Mouse (Mus musculus) hindbrain, embryonic 16.5 days (tissue): ENCODE data around the gene Ptgir. TPM values are rescaled to one million over a fixed set of nuclear protein-coding genes. Genes with fewer than 3 reads are reported as not detected.
A peak's percentile ranks its signal among the peaks of the same experiment; 100 is the strongest.

Experiments
- ATAC-seq: fragments of 200-750 bp; cut with Nextera tagmentation; 2 replicates; pipeline ENCODE4 v1.8.0; 2017; ENCODE audit warnings: moderate TSS enrichment, moderate library complexity
- H3K27ac ChIP-seq: fragments of 300-500 bp; sonication (generic); 2 replicates; pipeline ENCODE4 v1.5.1; 2014; ENCODE audit warnings: low read depth, mild to moderate bottlenecking, control low read depth, low read length, moderate library complexity
- H3K27me3 ChIP-seq: fragments of 300-500 bp; sonication (generic); replicated peaks from 2 replicates; pipeline ENCODE4 v1.6.1; 2014; ENCODE audit warnings: low read length; ENCODE audit not compliant: control insufficient read depth, insufficient read depth
- H3K36me3 ChIP-seq: fragments of 300-500 bp; sonication (generic); 2 replicates; pipeline ENCODE4 v1.6.1; 2014; ENCODE audit warnings: mild to moderate bottlenecking, low read length, moderate library complexity, mixed read lengths; ENCODE audit not compliant: control insufficient read depth, insufficient read depth
- H3K4me1 ChIP-seq: fragments of 300-500 bp; sonication (generic); 2 replicates; pipeline ENCODE4 v1.6.1; 2014; ENCODE audit warnings: low read depth, low read length; ENCODE audit not compliant: control insufficient read depth, insufficient read depth
- H3K4me2 ChIP-seq: fragments of 300-500 bp; sonication (generic); 2 replicates; pipeline ENCODE4 v1.6.1; 2014; ENCODE audit warnings: mild to moderate bottlenecking, low read length, control low read depth, moderate library complexity
- H3K4me3 ChIP-seq: fragments of 300-500 bp; sonication (generic); 2 replicates; pipeline ENCODE4 v1.5.1; 2014; ENCODE audit warnings: mild to moderate bottlenecking, low read length, control low read depth, moderate library complexity
- H3K9ac ChIP-seq: fragments of 300-500 bp; sonication (generic); 2 replicates; pipeline ENCODE4 v1.6.1; 2014; ENCODE audit warnings: low read depth, mild to moderate bottlenecking, control low read depth, low read length, moderate library complexity
- H3K9me3 ChIP-seq: fragments of 300-500 bp; sonication (generic); 2 replicates; pipeline ENCODE4 v1.6.1; 2014; ENCODE audit warnings: mild to moderate bottlenecking, low read length, moderate library complexity; ENCODE audit not compliant: control insufficient read depth
- WGBS: fragments of 180-500 bp; shearing (Covaris S2); extraction: QIAGEN DNeasy Blood & Tissue Kit; methylation state at CpG from one replicate; pipeline ENCODE4 v1.1.7; 2014; 5-methylcytosine and 5-hydroxymethylcytosine counted together
- polyA plus RNA-seq: library from polyadenylated mRNA; unstranded; fragments of >200 nt; fragmentation: Nextera tagmentation; extraction: Ambion mirVana; gene quantifications from 2 replicates; pipeline ENCODE4 v1.2.1, GENCODE M21; 2015

Ptgir gene
- polyA plus RNA-seq, 1 experiment from 2014 or later: 0.14 TPM

- Histone ChIP-seq H3K4me1 (peaks cover 3% of the 10 kb centered on the region; the same call in 1 of the 2 replicates), H3K27ac (no peak overlapping the region), H3K27me3 (peaks cover 19% of the 10 kb centered on the region), H3K4me2 (no peak overlapping the region), H3K9me3 (peaks cover 10% of the 10 kb centered on the region), H3K4me3 (no peak overlapping the region), H3K9ac (no peak overlapping the region), H3K36me3 (peaks cover 20% of the 10 kb centered on the region)
- WGBS: 52% methylated on average over 4 of the region's 4 CpGs
- ATAC-seq: peak; percentile 28; the same call in 1 of the 2 replicates
Measured at GRCm38 (mm10) chr7:16884334-16884733, 22.0 kb upstream of the Ptgir start.

- Histone ChIP-seq H3K27me3 (peaks cover 19% of the 10 kb centered on the region), H3K9me3 (peaks cover 10% of the 10 kb centered on the region), H3K4me1 (no peaks in the 10 kb centered on the region), H3K9ac (no peak overlapping the region; the same call in 1 of the 2 replicates), H3K36me3 (peaks cover 20% of the 10 kb centered on the region), H3K4me2 (peak overlapping the region; percentile 39), H3K4me3 (peak overlapping the region; percentile 4), H3K27ac (no peak overlapping the region)
- whole genome bisulfite sequencing: 15% methylated on average over 57 of the region's 95 CpGs
- no peak for ATAC-seq
Measured at GRCm38 (mm10) chr7:16885271-16885776, 21.0 kb upstream of the Ptgir start.

GRCm38 (mm10) chr7:16885905-16886304 lies 20.4 kb upstream of the Ptgir start:
- Histone ChIP-seq H3K4me1 (peaks cover 2% of the 10 kb centered on the region; the same call in 1 of the 2 replicates), H3K27ac (no peak overlapping the region), H3K27me3 (peaks cover 22% of the 10 kb centered on the region), H3K4me2 (no peak overlapping the region), H3K9ac (no peak overlapping the region), H3K9me3 (peaks cover 10% of the 10 kb centered on the region), H3K36me3 (peaks cover 20% of the 10 kb centered on the region), H3K4me3 (no peak overlapping the region)
- WGBS: 47% methylated on average over 58 of the region's 59 CpGs
- no peak for ATAC-seq

- peaks cover 10% of the 10 kb centered on the region; the same call in 1 of the 2 replicates for H3K36me3 ChIP-seq
- no peak for ATAC-seq
- H3K4me2 ChIP-seq: no peak overlapping the region
- H3K9me3 ChIP-seq: peaks cover 6% of the 10 kb centered on the region
- H3K4me3 ChIP-seq: no peak overlapping the region
- H3K9ac ChIP-seq: peak overlapping the region; percentile 23; the same call in 1 of the 2 replicates
- peaks cover 8% of the 10 kb centered on the region for H3K27me3 ChIP-seq
- H3K27ac ChIP-seq: no peak overlapping the region
- H3K4me1 ChIP-seq: peaks cover 21% of the 10 kb centered on the region
- 50% methylated on average over 6 of the region's 6 CpGs for whole genome bisulfite sequencing
Measured at GRCm38 (mm10) chr7:16890536-16890935, 15.8 kb upstream of the Ptgir start.

- H3K36me3 ChIP-seq: peaks cover 6% of the 10 kb centered on the region; the same call in 1 of the 2 replicates
- H3K4me1 ChIP-seq: peaks cover 21% of the 10 kb centered on the region
- H3K4me2 ChIP-seq: peak overlapping the region; percentile 21; the same call in 1 of the 2 replicates
- peaks cover 8% of the 10 kb centered on the region for H3K27me3 ChIP-seq
- WGBS: 2% methylated on average over 23 of the region's 23 CpGs
- H3K4me3 ChIP-seq: no peak overlapping the region
- peaks cover 3% of the 10 kb centered on the region; the same call in 1 of the 2 replicates for H3K9me3 ChIP-seq
- peak overlapping the region; percentile 23; the same call in 1 of the 2 replicates for H3K9ac ChIP-seq
- ATAC-seq: no peak
- H3K27ac ChIP-seq: no peak overlapping the region
Measured at GRCm38 (mm10) chr7:16890944-16891343, 15.3 kb upstream of the Ptgir start.

- Histone ChIP-seq H3K4me3 (peak within 1 kb of the TSS; percentile 26), H3K4me1 (peaks cover 21% of the 10 kb centered on the region), H3K9me3 (no peaks in the 10 kb centered on the region), H3K9ac (peak within 1 kb of the TSS; percentile 39), H3K4me2 (peak within 1 kb of the TSS; percentile 64), H3K27ac (peak within 1 kb of the TSS; percentile 6; the same call in 1 of the 2 replicates), H3K27me3 (peaks cover 8% of the 10 kb centered on the region), H3K36me3 (no peaks in the 10 kb centered on the region)
- under 1% methylated on average over 30 of the region's 30 CpGs for WGBS
- peak; percentile 68 for ATAC-seq
Measured at GRCm38 (mm10) chr7:16891641-16892351, 14.5 kb upstream of the Ptgir start, which contains the start of gene Gng8. Gene Gng8, plus strand, starts transcription at chr7:16891786.

- peak; percentile 31; the same call in 1 of the 2 replicates for ATAC-seq
- H3K27me3 ChIP-seq: peaks cover 8% of the 10 kb centered on the region
- 41% methylated on average over 9 of the region's 9 CpGs for WGBS
- no peak overlapping the region for H3K9ac ChIP-seq
- H3K27ac ChIP-seq: no peak overlapping the region
- H3K4me3 ChIP-seq: no peak overlapping the region
- H3K9me3 ChIP-seq: no peaks in the 10 kb centered on the region
- no peaks in the 10 kb centered on the region for H3K36me3 ChIP-seq
- H3K4me1 ChIP-seq: peaks cover 21% of the 10 kb centered on the region
- peak overlapping the region; percentile 64 for H3K4me2 ChIP-seq
Measured at GRCm38 (mm10) chr7:16892352-16892730, 13.9 kb upstream of the Ptgir start.

- Histone ChIP-seq H3K36me3 (no peaks in the 10 kb centered on the region), H3K9me3 (no peaks in the 10 kb centered on the region), H3K4me1 (peaks cover 21% of the 10 kb centered on the region), H3K27me3 (peaks cover 8% of the 10 kb centered on the region), H3K27ac (no peak overlapping the region), H3K9ac (no peak overlapping the region), H3K4me3 (no peak overlapping the region), H3K4me2 (no peak overlapping the region)
- 6% methylated on average over 6 of the region's 6 CpGs for WGBS
- ATAC-seq: no peak
Measured at GRCm38 (mm10) chr7:16893612-16894011, 12.7 kb upstream of the Ptgir start.

GRCm38 (mm10) chr7:16894279-16894678 lies 12.0 kb upstream of the Ptgir start:
- no peak overlapping the region for H3K27ac ChIP-seq
- H3K9me3 ChIP-seq: no peaks in the 10 kb centered on the region
- whole genome bisulfite sequencing: 0% methylated on average over 4 of the region's 4 CpGs
- H3K4me2 ChIP-seq: no peak overlapping the region; the same call in 1 of the 2 replicates
- peaks cover 21% of the 10 kb centered on the region for H3K4me1 ChIP-seq
- H3K36me3 ChIP-seq: no peaks in the 10 kb centered on the region
- ATAC-seq: no peak
- H3K9ac ChIP-seq: no peak overlapping the region
- H3K4me3 ChIP-seq: no peak overlapping the region
- H3K27me3 ChIP-seq: peaks cover 8% of the 10 kb centered on the region
